Mouse (Mus musculus): Measurements from ENCODE around the gene Lrmp. TPM values are rescaled to one million over a fixed set of nuclear protein-coding genes. Genes with fewer than 3 reads are reported as not detected.

Lrmp gene
- 16.1 and 17.5 TPM in 2 replicates for polyA plus RNA-seq (2015; fragmentation: Nextera tagmentation; extraction: Ambion mirVana)

GRCm38 (mm10) chr6:145115476-145116097, at the start of gene Lrmp:
Gene Lrmp (plus strand): TSS chr6:145115653.
- whole genome bisulfite sequencing (ENCODE audit: insufficient replicate concordance): 34% methylated on average over 6 of the region's 6 CpGs
- no peaks in the 10 kb centered on the region for H3K27me3 ChIP-seq (ENCODE audit: control insufficient read depth, insufficient read depth, low read depth, low read length)
- no peak within 1 kb of the TSS for H3K4me3 ChIP-seq (ENCODE audit: low read depth, low read length)
- ATAC-seq (ENCODE audit: low read depth): peak; percentile 51; the same call in 1 of the 2 replicates
- H3K9ac ChIP-seq (ENCODE audit: low read depth, low read length): peak within 1 kb of the TSS; percentile 24; the same call in 1 of the 2 replicates
- no peaks in the 10 kb centered on the region for H3K36me3 ChIP-seq (ENCODE audit: control insufficient read depth, insufficient read depth)
- no peaks in the 10 kb centered on the region for H3K9me3 ChIP-seq (replicated peaks; ENCODE audit: control insufficient read depth, low read length)
- H3K27ac ChIP-seq (ENCODE audit: low read length): 0 out of 2 replicates have a peak within 1 kb of the TSS, but pooled peaks have one; percentile 46
- peak within 1 kb of the TSS; percentile 20; the same call in 1 of the 2 replicates for H3K4me2 ChIP-seq (ENCODE audit: low read depth, low read length)
- H3K4me1 ChIP-seq (ENCODE audit: control insufficient read depth, low read depth, low read length): peaks cover 10% of the 10 kb centered on the region

GRCm38 (mm10) chr6:145066416-145066815, 49.0 kb upstream of the Lrmp start:
- H3K4me1 ChIP-seq (ENCODE audit: control insufficient read depth, low read depth, low read length): no peaks in the 10 kb centered on the region
- no peaks in the 10 kb centered on the region for H3K36me3 ChIP-seq (ENCODE audit: control insufficient read depth, insufficient read depth)
- 51% methylated on average over 6 of the region's 6 CpGs for WGBS (ENCODE audit: insufficient replicate concordance)

GRCm38 (mm10) chr6:145067679-145068078, 47.8 kb upstream of the Lrmp start:
- no peaks in the 10 kb centered on the region for H3K9me3 ChIP-seq (replicated peaks; ENCODE audit: control insufficient read depth, low read length)
- no peak overlapping the region for H3K9ac ChIP-seq (ENCODE audit: low read depth, low read length)
- WGBS (ENCODE audit: insufficient replicate concordance): 47% methylated on average over 8 of the region's 8 CpGs
- no peak for ATAC-seq (ENCODE audit: low read depth)
- H3K4me1 ChIP-seq (ENCODE audit: control insufficient read depth, low read depth, low read length): no peaks in the 10 kb centered on the region
- H3K27ac ChIP-seq (ENCODE audit: low read length): no peak overlapping the region
- H3K4me3 ChIP-seq (ENCODE audit: low read depth, low read length): no peak overlapping the region
- no peaks in the 10 kb centered on the region for H3K27me3 ChIP-seq (ENCODE audit: control insufficient read depth, insufficient read depth, low read depth, low read length)
- H3K36me3 ChIP-seq (ENCODE audit: control insufficient read depth, insufficient read depth): no peaks in the 10 kb centered on the region
- no peak overlapping the region for H3K4me2 ChIP-seq (ENCODE audit: low read depth, low read length)

More at GRCm38 (mm10) chr6:145066416-145066815, 49.0 kb upstream of the Lrmp start:
- no peak overlapping the region for H3K27ac ChIP-seq (ENCODE audit: low read length)
- H3K9me3 ChIP-seq (replicated peaks; ENCODE audit: control insufficient read depth, low read length): no peaks in the 10 kb centered on the region
- no peak overlapping the region for H3K4me3 ChIP-seq (ENCODE audit: low read depth, low read length)
- no peak overlapping the region for H3K9ac ChIP-seq (ENCODE audit: low read depth, low read length)
- ATAC-seq (ENCODE audit: low read depth): no peak
- H3K27me3 ChIP-seq (ENCODE audit: control insufficient read depth, insufficient read depth, low read depth, low read length): no peaks in the 10 kb centered on the region
- H3K4me2 ChIP-seq (ENCODE audit: low read depth, low read length): no peak overlapping the region

GRCm38 (mm10) chr6:145069397-145069796, 46.1 kb upstream of the Lrmp start:
- 66% methylated on average over 7 of the region's 7 CpGs for WGBS (ENCODE audit: insufficient replicate concordance)
- Histone ChIP-seq H3K4me1 (ENCODE audit: control insufficient read depth, low read depth, low read length) (no peaks in the 10 kb centered on the region), H3K36me3 (ENCODE audit: control insufficient read depth, insufficient read depth) (no peaks in the 10 kb centered on the region), H3K4me3 (ENCODE audit: low read depth, low read length) (no peak overlapping the region), H3K4me2 (ENCODE audit: low read depth, low read length) (no peak overlapping the region), H3K27ac (ENCODE audit: low read length) (no peak overlapping the region), H3K27me3 (ENCODE audit: control insufficient read depth, insufficient read depth, low read depth, low read length) (peaks cover 7% of the 10 kb centered on the region), H3K9me3 (replicated peaks; ENCODE audit: control insufficient read depth, low read length) (no peaks in the 10 kb centered on the region), H3K9ac (ENCODE audit: low read depth, low read length) (no peak overlapping the region)
- ATAC-seq (ENCODE audit: low read depth): no peak

DNA sequence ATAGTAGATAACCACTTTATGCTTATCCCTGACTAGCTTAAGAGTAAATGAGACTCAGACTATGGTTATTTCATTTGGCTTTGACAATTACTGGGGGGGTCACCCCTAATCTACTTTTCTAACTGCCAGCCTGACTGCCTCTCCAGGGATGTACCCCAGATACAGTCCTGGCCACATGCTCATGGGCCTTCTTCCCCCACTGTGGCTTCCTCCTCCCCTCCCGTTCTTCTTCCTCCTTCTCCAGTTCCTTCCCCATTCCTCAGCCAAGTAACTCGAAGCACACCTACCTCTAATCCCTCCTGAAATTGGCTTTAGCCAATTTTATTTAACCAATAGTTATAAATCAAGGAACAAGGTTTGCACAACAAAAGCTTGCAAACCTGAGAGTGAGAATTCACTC, 45.5 kb upstream of the Lrmp start:
- Histone ChIP-seq H3K4me2 (ENCODE audit: low read depth, low read length) (no peak overlapping the region), H3K36me3 (ENCODE audit: control insufficient read depth, insufficient read depth) (no peaks in the 10 kb centered on the region), H3K4me1 (ENCODE audit: control insufficient read depth, low read depth, low read length) (no peaks in the 10 kb centered on the region), H3K27me3 (ENCODE audit: control insufficient read depth, insufficient read depth, low read depth, low read length) (peaks cover 9% of the 10 kb centered on the region), H3K27ac (ENCODE audit: low read length) (no peak overlapping the region), H3K9ac (ENCODE audit: low read depth, low read length) (no peak overlapping the region), H3K9me3 (replicated peaks; ENCODE audit: control insufficient read depth, low read length) (no peaks in the 10 kb centered on the region), H3K4me3 (ENCODE audit: low read depth, low read length) (no peak overlapping the region)
- ATAC-seq (ENCODE audit: low read depth): no peak
- 12% methylated on average over 2 of the region's 2 CpGs for WGBS (ENCODE audit: insufficient replicate concordance)

DNA sequence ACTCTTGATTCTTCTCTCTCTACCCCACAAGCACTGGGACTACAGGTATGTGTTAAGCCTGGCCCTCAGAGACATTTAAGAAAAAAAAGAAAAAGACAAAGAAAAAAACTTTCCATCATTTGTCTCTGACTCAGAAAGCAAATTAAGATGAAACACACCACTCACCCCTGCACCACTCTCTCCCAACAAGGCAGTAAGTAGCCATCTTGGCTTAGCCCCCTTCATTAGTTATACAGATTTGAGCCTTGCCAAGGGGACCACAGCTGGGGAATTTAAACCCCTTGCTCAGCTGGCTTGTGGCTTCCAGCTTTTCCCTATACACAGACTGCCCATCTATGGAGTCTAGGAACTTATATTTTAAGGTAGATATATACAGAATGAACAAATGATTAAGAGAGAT, 41.0 kb upstream of the Lrmp start:
- H3K9ac ChIP-seq (ENCODE audit: low read depth, low read length): no peak overlapping the region
- no peak overlapping the region for H3K27ac ChIP-seq (ENCODE audit: low read length)
- H3K9me3 ChIP-seq (replicated peaks; ENCODE audit: control insufficient read depth, low read length): no peaks in the 10 kb centered on the region
- peaks cover 5% of the 10 kb centered on the region; the same call in 1 of the 2 replicates for H3K4me1 ChIP-seq (ENCODE audit: control insufficient read depth, low read depth, low read length)
- H3K27me3 ChIP-seq (ENCODE audit: control insufficient read depth, insufficient read depth, low read depth, low read length): peaks cover 26% of the 10 kb centered on the region
- ATAC-seq (ENCODE audit: low read depth): no peak
- H3K4me3 ChIP-seq (ENCODE audit: low read depth, low read length): no peak overlapping the region
- H3K4me2 ChIP-seq (ENCODE audit: low read depth, low read length): no peak overlapping the region
- H3K36me3 ChIP-seq (ENCODE audit: control insufficient read depth, insufficient read depth): no peaks in the 10 kb centered on the region

DNA sequence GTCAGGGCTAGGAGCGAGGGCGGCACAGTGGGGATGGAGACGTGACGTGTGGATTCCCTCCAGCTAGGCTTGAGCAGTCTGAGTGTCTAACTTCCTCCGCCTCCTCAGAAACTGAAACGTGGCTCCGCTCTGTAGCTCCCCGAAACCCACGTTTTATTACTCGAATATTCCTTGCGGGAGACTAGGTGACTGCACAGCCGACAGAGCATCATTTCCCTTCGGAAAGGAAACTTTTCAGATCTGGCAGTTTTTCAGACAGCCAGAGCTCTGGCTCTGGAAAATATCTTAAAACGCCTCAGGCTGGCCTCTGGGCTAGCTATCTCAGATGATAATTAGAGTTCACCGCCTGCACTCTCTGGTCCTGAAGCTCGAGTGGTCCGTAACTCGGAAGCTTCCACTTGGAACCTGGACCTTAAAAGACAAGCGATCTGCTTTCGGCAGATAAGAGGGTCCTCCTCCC, 40.3 kb upstream of the Lrmp start:
- ATAC-seq (ENCODE audit: low read depth): no peak
- H3K27me3 ChIP-seq (ENCODE audit: control insufficient read depth, insufficient read depth, low read depth, low read length): peaks cover 26% of the 10 kb centered on the region
- no peaks in the 10 kb centered on the region for H3K36me3 ChIP-seq (ENCODE audit: control insufficient read depth, insufficient read depth)
- H3K4me1 ChIP-seq (ENCODE audit: control insufficient read depth, low read depth, low read length): peaks cover 5% of the 10 kb centered on the region; the same call in 1 of the 2 replicates
- H3K27ac ChIP-seq (ENCODE audit: low read length): no peak overlapping the region
- H3K4me3 ChIP-seq (ENCODE audit: low read depth, low read length): peak overlapping the region; percentile 4
- no peak overlapping the region for H3K9ac ChIP-seq (ENCODE audit: low read depth, low read length)
- H3K4me2 ChIP-seq (ENCODE audit: low read depth, low read length): peak overlapping the region; percentile 39
- H3K9me3 ChIP-seq (replicated peaks; ENCODE audit: control insufficient read depth, low read length): no peaks in the 10 kb centered on the region
- WGBS (ENCODE audit: insufficient replicate concordance): 2% methylated on average over 20 of the region's 20 CpGs

GRCm38 (mm10) chr6:145075548-145076224, 39.8 kb upstream of the Lrmp start, which contains the start of gene Bcat1:
Gene Bcat1 (minus strand): TSS chr6:145076184.
- Histone ChIP-seq H3K27me3 (ENCODE audit: control insufficient read depth, insufficient read depth, low read depth, low read length) (peaks cover 26% of the 10 kb centered on the region), H3K4me1 (ENCODE audit: control insufficient read depth, low read depth, low read length) (peaks cover 5% of the 10 kb centered on the region; the same call in 1 of the 2 replicates), H3K36me3 (ENCODE audit: control insufficient read depth, insufficient read depth) (no peaks in the 10 kb centered on the region), H3K4me2 (ENCODE audit: low read depth, low read length) (peak within 1 kb of the TSS; percentile 39), H3K27ac (ENCODE audit: low read length) (no peak within 1 kb of the TSS), H3K9me3 (replicated peaks; ENCODE audit: control insufficient read depth, low read length) (no peaks in the 10 kb centered on the region), H3K4me3 (ENCODE audit: low read depth, low read length) (peak within 1 kb of the TSS; percentile 4), H3K9ac (ENCODE audit: low read depth, low read length) (no peak within 1 kb of the TSS)
- ATAC-seq (ENCODE audit: low read depth): no peak
- WGBS (ENCODE audit: insufficient replicate concordance): under 1% methylated on average over 39 of the region's 39 CpGs

DNA sequence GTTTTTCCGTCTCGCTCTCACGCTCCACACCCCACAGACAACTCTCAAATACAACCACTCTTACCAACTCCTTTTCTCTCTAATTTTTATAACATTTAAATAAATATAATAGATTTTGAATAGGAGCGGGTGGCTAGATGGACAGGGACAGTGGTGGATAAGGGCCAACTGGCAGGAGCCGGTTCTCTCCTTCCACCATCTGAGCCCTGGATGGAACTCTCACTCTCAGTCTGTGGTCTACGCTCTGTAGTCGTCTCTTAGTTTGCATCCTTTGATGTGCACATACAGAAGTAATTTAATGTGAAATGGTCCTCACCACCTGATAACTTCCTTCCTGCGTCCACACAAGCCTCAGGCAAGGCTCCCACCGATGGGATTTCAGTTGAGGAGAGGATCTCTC, 39.2 kb upstream of the Lrmp start:
- Histone ChIP-seq H3K9me3 (replicated peaks; ENCODE audit: control insufficient read depth, low read length) (no peaks in the 10 kb centered on the region), H3K4me1 (ENCODE audit: control insufficient read depth, low read depth, low read length) (peaks cover 5% of the 10 kb centered on the region; the same call in 1 of the 2 replicates), H3K27ac (ENCODE audit: low read length) (no peak overlapping the region), H3K4me3 (ENCODE audit: low read depth, low read length) (no peak overlapping the region), H3K9ac (ENCODE audit: low read depth, low read length) (no peak overlapping the region), H3K36me3 (ENCODE audit: control insufficient read depth, insufficient read depth) (no peaks in the 10 kb centered on the region), H3K27me3 (ENCODE audit: control insufficient read depth, insufficient read depth, low read depth, low read length) (peaks cover 26% of the 10 kb centered on the region), H3K4me2 (ENCODE audit: low read depth, low read length) (no peak overlapping the region)
- no peak for ATAC-seq (ENCODE audit: low read depth)
- WGBS (ENCODE audit: insufficient replicate concordance): 18% methylated on average over 9 of the region's 9 CpGs

All from liver, embryonic 16.5 days (tissue).